Comparison of ENCODE assay signal across 8 mouse cellular contexts in genomic region chr12:105854639-105855038, GRCm38 (mm10).
DNase-seq lines count a peak whose midpoint lies in the region; ATAC-seq and TF ChIP-seq lines count a peak whose summit lies in the region.

No protein-coding gene starts in this region.

- no peak overlapping the region for H3K9ac ChIP-seq in hindbrain, embryonic 14.5 days
- H3K9ac ChIP-seq in midbrain, embryonic 13.5 days (replicated peaks): no peak overlapping the region

- H3K9me3 ChIP-seq in hindbrain, embryonic 14.5 days (ENCODE audit: control insufficient read depth, low read length): no peaks in the 10 kb centered on the region
- no peaks in the 10 kb centered on the region for H3K9me3 ChIP-seq in midbrain, embryonic 13.5 days

- no peak for DNase-seq in gastrocnemius, adult 2 months
- no peak for DNase-seq in gastrocnemius, adult 8-10 months (ENCODE audit: low spot score in 2 of 2)
- no peak for DNase-seq in testis, postnatal 14 days (ENCODE audit: low spot score)
- peak; percentile 69 for DNase-seq in hindbrain, embryonic 14.5 days (ENCODE audit: low spot score)
- DNase-seq in thymus, postnatal 0 days (ENCODE audit: low spot score): no peak
- DNase-seq in thymus, postnatal 10 days (ENCODE audit: low spot score in 2 of 2): no peak

- intact Hi-C loops in gastrocnemius, adult 2 months (cut with DNase I): no loop called here

- no peaks in the 10 kb centered on the region for H3K27me3 ChIP-seq in testis, adult 2 months (ENCODE audit: control insufficient read depth, insufficient read depth, low read length)
- H3K27me3 ChIP-seq in hindbrain, embryonic 14.5 days (ENCODE audit: control insufficient read depth, insufficient read depth, low read length): no peaks in the 10 kb centered on the region
- no peaks in the 10 kb centered on the region for H3K27me3 ChIP-seq in midbrain, embryonic 13.5 days

- 28% methylated on average over 6 of the region's 6 CpGs for WGBS in hindbrain, embryonic 14.5 days
- 27% methylated on average over 6 of the region's 6 CpGs for WGBS in midbrain, embryonic 13.5 days

- no peaks in the 10 kb centered on the region for H3K4me1 ChIP-seq in testis, adult 2 months (ENCODE audit: control insufficient read depth, insufficient read depth, low read length)
- H3K4me1 ChIP-seq in hindbrain, embryonic 14.5 days (replicated peaks; ENCODE audit: control insufficient read depth, insufficient read depth, low read length): peaks cover 25% of the 10 kb centered on the region
- peaks cover 56% of the 10 kb centered on the region for H3K4me1 ChIP-seq in midbrain, embryonic 13.5 days (replicated peaks)

- no peak overlapping the region for H3K4me2 ChIP-seq in hindbrain, embryonic 14.5 days (replicated peaks)
- H3K4me2 ChIP-seq in midbrain, embryonic 13.5 days (replicated peaks): no peak overlapping the region

- H3K4me3 ChIP-seq in gastrocnemius, adult 2 months: no peak overlapping the region
- no peak overlapping the region for H3K4me3 ChIP-seq in testis, adult 2 months (ENCODE audit: control insufficient read depth, low read depth, low read length)
- no peak overlapping the region for H3K4me3 ChIP-seq in hindbrain, embryonic 14.5 days (replicated peaks; ENCODE audit: low read length)
- H3K4me3 ChIP-seq in midbrain, embryonic 13.5 days (replicated peaks): no peak overlapping the region

- peak; percentile 43; the same call in 1 of the 2 replicates for TF ChIP-seq CTCF in gastrocnemius, adult 2 months (IDR thresholded peaks at IDR 0.05)
- TF ChIP-seq CTCF in testis, adult 2 months (IDR thresholded peaks at IDR 0.05; ENCODE audit: control insufficient read depth, insufficient read depth, insufficient replicate concordance, low read depth, low read length): peak; percentile 34; the same call in 1 of the 2 replicates

- TF ChIP-seq POLR2A in testis, adult 2 months (IDR thresholded peaks at IDR 0.05; ENCODE audit: control insufficient read depth, low read depth, low read length): no peak

- peak; percentile 53; the same call in 1 of the 2 replicates for ATAC-seq in hindbrain, embryonic 14.5 days (ENCODE audit: low FRiP score)
- peak; percentile 49 for ATAC-seq in midbrain, embryonic 13.5 days

- H3K27ac ChIP-seq in gastrocnemius, adult 2 months: no peak overlapping the region
- H3K27ac ChIP-seq in testis, adult 2 months (ENCODE audit: control insufficient read depth, insufficient read depth, low read depth, low read length): no peak overlapping the region
- H3K27ac ChIP-seq in hindbrain, embryonic 14.5 days: no peak overlapping the region
- no peak overlapping the region for H3K27ac ChIP-seq in midbrain, embryonic 13.5 days

- H3K36me3 ChIP-seq in testis, adult 2 months (ENCODE audit: control insufficient read depth, insufficient read depth, low read length): no peaks in the 10 kb centered on the region
- H3K36me3 ChIP-seq in hindbrain, embryonic 14.5 days (replicated peaks; ENCODE audit: control insufficient read depth, insufficient read depth): no peaks in the 10 kb centered on the region
- H3K36me3 ChIP-seq in midbrain, embryonic 13.5 days: no peaks in the 10 kb centered on the region
